In genomic region chr3:62192466-62192865, GRCm38 (mm10) we compare ENCODE assay signal across 11 mouse cellular contexts.
DNase-seq lines count a peak whose midpoint lies in the region; ATAC-seq and TF ChIP-seq lines count a peak whose summit lies in the region.
"Had no signal": no experiment of that assay in that cellular context is flagged by ENCODE, and none has a peak within 500 bp of the region (broad histone marks: within the 10 kb centered on the region; RNA-seq: fewer than 3 reads in every experiment).

No protein-coding gene starts in this region.

- no peak overlapping the region for H3K27ac ChIP-seq in hindbrain, embryonic 14.5 days
- H3K27ac ChIP-seq in hindbrain, embryonic 12.5 days = no peak overlapping the region
- H3K27ac ChIP-seq in midbrain, embryonic 12.5 days (replicated peaks) = no peak overlapping the region
- H3K27ac ChIP-seq in midbrain, embryonic 10.5 days (replicated peaks) = no peak overlapping the region
- no peak overlapping the region for H3K27ac ChIP-seq in embryonic facial prominence, embryonic 14.5 days (replicated peaks; ENCODE audit: low read depth, low read length)
- H3K27ac ChIP-seq in stomach, postnatal 0 days (replicated peaks) = no peak overlapping the region
- H3K27ac ChIP-seq: embryonic facial prominence, embryonic 13.5 days; hindbrain, embryonic 15.5 days; liver, embryonic 15.5 days had no signal

- peak; percentile 85 for DNase-seq in hindbrain, embryonic 14.5 days (ENCODE audit: low spot score)
- no peak for DNase-seq in midbrain, embryonic 10.5 days (ENCODE audit: low spot score)
- DNase-seq in embryonic facial prominence, embryonic 14.5 days (ENCODE audit: low spot score) = peak; percentile 73
- no peak for DNase-seq in stomach, postnatal 0 days (ENCODE audit: low spot score)
- no peak for DNase-seq in ovary, adult 18-20 months (ENCODE audit: low spot score)

- H3K9me3 ChIP-seq in hindbrain, embryonic 14.5 days (ENCODE audit: control insufficient read depth, low read length) = no peaks in the 10 kb centered on the region
- H3K9me3 ChIP-seq in hindbrain, embryonic 12.5 days (replicated peaks) = no peaks in the 10 kb centered on the region
- H3K9me3 ChIP-seq in midbrain, embryonic 12.5 days = no peaks in the 10 kb centered on the region
- H3K9me3 ChIP-seq in midbrain, embryonic 10.5 days (replicated peaks) = no peaks in the 10 kb centered on the region
- H3K9me3 ChIP-seq in embryonic facial prominence, embryonic 14.5 days (ENCODE audit: control insufficient read depth, low read length) = no peaks in the 10 kb centered on the region
- no peaks in the 10 kb centered on the region for H3K9me3 ChIP-seq in stomach, postnatal 0 days (ENCODE audit: control insufficient read depth, low read length)
- H3K9me3 ChIP-seq: embryonic facial prominence, embryonic 13.5 days; hindbrain, embryonic 15.5 days; liver, embryonic 15.5 days had no signal

- no peak overlapping the region for H3K4me2 ChIP-seq in hindbrain, embryonic 14.5 days (replicated peaks)
- no peak overlapping the region for H3K4me2 ChIP-seq in hindbrain, embryonic 12.5 days (replicated peaks)
- H3K4me2 ChIP-seq in midbrain, embryonic 12.5 days (replicated peaks) = no peak overlapping the region
- H3K4me2 ChIP-seq in embryonic facial prominence, embryonic 14.5 days (ENCODE audit: low read depth, low read length) = no peak overlapping the region
- H3K4me2 ChIP-seq in stomach, postnatal 0 days (replicated peaks; ENCODE audit: low read depth) = no peak overlapping the region
- H3K4me2 ChIP-seq: embryonic facial prominence, embryonic 13.5 days; hindbrain, embryonic 15.5 days; liver, embryonic 15.5 days had no signal

- ATAC-seq in hindbrain, embryonic 14.5 days (ENCODE audit: low FRiP score) = no peak
- no peak for ATAC-seq in hindbrain, embryonic 12.5 days (ENCODE audit: low FRiP score)
- ATAC-seq in midbrain, embryonic 12.5 days (ENCODE audit: low FRiP score, low read depth) = 0 out of 2 replicates have a peak, but pooled peaks have one; percentile 52
- ATAC-seq in embryonic facial prominence, embryonic 14.5 days (ENCODE audit: low read depth) = no peak
- no peak for ATAC-seq in stomach, postnatal 0 days (ENCODE audit: low FRiP score, low TSS enrichment)
- ATAC-seq in activated CD4-positive, CD25-positive, alpha-beta regulatory T cell, adult 4 months = no peak

- H3K9ac ChIP-seq in hindbrain, embryonic 14.5 days = no peak overlapping the region
- no peak overlapping the region for H3K9ac ChIP-seq in hindbrain, embryonic 12.5 days
- H3K9ac ChIP-seq in midbrain, embryonic 12.5 days (replicated peaks) = no peak overlapping the region
- no peak overlapping the region for H3K9ac ChIP-seq in embryonic facial prominence, embryonic 14.5 days (ENCODE audit: low read depth, low read length)
- no peak overlapping the region for H3K9ac ChIP-seq in stomach, postnatal 0 days (ENCODE audit: low read length)
- H3K9ac ChIP-seq: embryonic facial prominence, embryonic 13.5 days; hindbrain, embryonic 15.5 days; liver, embryonic 15.5 days had no signal

- H3K4me1 ChIP-seq in hindbrain, embryonic 14.5 days (replicated peaks; ENCODE audit: control insufficient read depth, insufficient read depth, low read length) = no peaks in the 10 kb centered on the region
- no peaks in the 10 kb centered on the region for H3K4me1 ChIP-seq in hindbrain, embryonic 12.5 days
- H3K4me1 ChIP-seq in midbrain, embryonic 12.5 days = no peaks in the 10 kb centered on the region
- H3K4me1 ChIP-seq in midbrain, embryonic 10.5 days = no peaks in the 10 kb centered on the region
- H3K4me1 ChIP-seq in embryonic facial prominence, embryonic 14.5 days (ENCODE audit: control insufficient read depth, insufficient read depth, low read length) = no peaks in the 10 kb centered on the region
- H3K4me1 ChIP-seq in stomach, postnatal 0 days (replicated peaks; ENCODE audit: control insufficient read depth, insufficient read depth) = no peaks in the 10 kb centered on the region
- H3K4me1 ChIP-seq: embryonic facial prominence, embryonic 13.5 days; hindbrain, embryonic 15.5 days; liver, embryonic 15.5 days had no signal

- no peak for TF ChIP-seq EP300 in stomach, postnatal 0 days (optimal IDR thresholded peaks at IDR 0.05)

- WGBS in hindbrain, embryonic 14.5 days = 33% methylated on average over 1 of the region's 1 CpGs
- WGBS in hindbrain, embryonic 12.5 days = 35% methylated on average over 1 of the region's 1 CpGs
- 47% methylated on average over 1 of the region's 1 CpGs for WGBS in midbrain, embryonic 12.5 days
- 66% methylated on average over 1 of the region's 1 CpGs for WGBS in midbrain, embryonic 10.5 days
- 33% methylated on average over 1 of the region's 1 CpGs for WGBS in embryonic facial prominence, embryonic 14.5 days
- 17% methylated on average over 1 of the region's 1 CpGs for WGBS in stomach, postnatal 0 days

- H3K36me3 ChIP-seq in hindbrain, embryonic 14.5 days (replicated peaks; ENCODE audit: control insufficient read depth, insufficient read depth) = no peaks in the 10 kb centered on the region
- no peaks in the 10 kb centered on the region for H3K36me3 ChIP-seq in hindbrain, embryonic 12.5 days
- no peaks in the 10 kb centered on the region for H3K36me3 ChIP-seq in midbrain, embryonic 12.5 days
- no peaks in the 10 kb centered on the region for H3K36me3 ChIP-seq in midbrain, embryonic 10.5 days
- no peaks in the 10 kb centered on the region for H3K36me3 ChIP-seq in embryonic facial prominence, embryonic 14.5 days (ENCODE audit: control insufficient read depth, insufficient read depth, low read length)
- no peaks in the 10 kb centered on the region for H3K36me3 ChIP-seq in stomach, postnatal 0 days (ENCODE audit: control insufficient read depth, insufficient read depth, low read length)
- H3K36me3 ChIP-seq: embryonic facial prominence, embryonic 13.5 days; hindbrain, embryonic 15.5 days; liver, embryonic 15.5 days had no signal

- no peaks in the 10 kb centered on the region for H3K27me3 ChIP-seq in hindbrain, embryonic 14.5 days (ENCODE audit: control insufficient read depth, insufficient read depth, low read length)
- no peaks in the 10 kb centered on the region for H3K27me3 ChIP-seq in hindbrain, embryonic 12.5 days
- H3K27me3 ChIP-seq in midbrain, embryonic 12.5 days = no peaks in the 10 kb centered on the region
- no peaks in the 10 kb centered on the region for H3K27me3 ChIP-seq in midbrain, embryonic 10.5 days (ENCODE audit: low read depth, poor library complexity, severe bottlenecking)
- no peaks in the 10 kb centered on the region for H3K27me3 ChIP-seq in embryonic facial prominence, embryonic 14.5 days (replicated peaks; ENCODE audit: control insufficient read depth, insufficient read depth, low read length)
- no peaks in the 10 kb centered on the region for H3K27me3 ChIP-seq in stomach, postnatal 0 days (ENCODE audit: control insufficient read depth, insufficient read depth, low read length)
- H3K27me3 ChIP-seq: embryonic facial prominence, embryonic 13.5 days; hindbrain, embryonic 15.5 days; liver, embryonic 15.5 days had no signal

- H3K4me3 ChIP-seq in hindbrain, embryonic 14.5 days (replicated peaks; ENCODE audit: low read length) = no peak overlapping the region
- no peak overlapping the region for H3K4me3 ChIP-seq in hindbrain, embryonic 12.5 days
- H3K4me3 ChIP-seq in midbrain, embryonic 12.5 days = no peak overlapping the region
- H3K4me3 ChIP-seq in midbrain, embryonic 10.5 days = no peak overlapping the region
- no peak overlapping the region for H3K4me3 ChIP-seq in embryonic facial prominence, embryonic 14.5 days (ENCODE audit: low read depth, low read length)
- H3K4me3 ChIP-seq in stomach, postnatal 0 days (ENCODE audit: low read depth, low read length) = no peak overlapping the region
- H3K4me3 ChIP-seq: embryonic facial prominence, embryonic 13.5 days; hindbrain, embryonic 15.5 days; liver, embryonic 15.5 days had no signal

- peak; percentile 83 for TF ChIP-seq CTCF in stomach, postnatal 0 days (IDR thresholded peaks at IDR 0.05; ENCODE audit: low read depth)

Comparison
In these comparisons a context has a peak if more than half of its experiments do, and no peak if none do; other contexts are left out.
1. DNase-seq: peak in hindbrain, embryonic 14.5 days (single experiment) and embryonic facial prominence, embryonic 14.5 days (single experiment); none in midbrain, embryonic 10.5 days (single experiment), stomach, postnatal 0 days (single experiment) and ovary, adult 18-20 months (single experiment).